Comparison of ENCODE assay signal across 8 mouse cellular contexts in the genomic region with DNA sequence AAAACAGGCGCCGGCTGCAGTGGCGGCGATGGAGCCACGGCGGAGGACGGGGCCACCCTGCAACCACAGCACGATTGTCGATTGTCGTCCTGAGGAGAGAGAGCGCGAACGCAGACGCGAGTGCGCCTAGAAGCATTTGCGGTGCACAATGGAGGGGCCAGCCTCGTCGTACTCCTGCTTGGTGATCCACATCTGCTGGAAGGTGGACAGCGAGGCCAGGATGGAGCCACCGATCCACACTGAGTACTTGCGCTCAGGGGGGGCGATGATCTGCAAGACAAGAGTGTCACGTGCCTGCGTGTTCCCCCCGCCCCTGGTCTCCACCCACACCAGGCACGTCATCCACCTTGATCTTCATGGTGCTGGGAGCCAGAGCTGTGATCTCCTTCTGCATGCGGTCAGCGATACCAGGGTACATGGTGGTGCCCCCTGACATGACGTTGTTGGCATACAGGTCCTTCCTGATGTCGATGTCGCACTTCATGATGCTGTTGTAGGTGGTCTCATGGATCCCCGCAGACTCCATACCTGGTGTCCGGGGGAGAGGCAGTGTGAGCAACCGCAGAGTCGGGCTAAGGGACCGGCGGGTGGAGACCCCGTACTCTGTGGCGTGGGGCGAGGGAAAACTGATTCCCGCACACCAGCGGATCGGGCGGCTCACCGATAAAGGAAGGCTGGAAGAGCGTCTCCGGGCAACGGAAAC. TPM values are rescaled to one million over a fixed set of nuclear protein-coding genes. Genes with fewer than 3 reads are reported as not detected.
DNase-seq lines count a peak whose midpoint lies in the region; ATAC-seq and TF ChIP-seq lines count a peak whose summit lies in the region.

No protein-coding gene starts in this region.

- H3K9ac ChIP-seq in embryonic facial prominence, embryonic 14.5 days (ENCODE audit: low read depth, low read length): peak overlapping the region; percentile 54
- peak overlapping the region; percentile 69 for H3K9ac ChIP-seq in hindbrain, embryonic 15.5 days
- no peak overlapping the region for H3K9ac ChIP-seq in limb, embryonic 13.5 days

- H3K4me1 ChIP-seq in E14TG2a.4 (replicated peaks; ENCODE audit: low read depth, low read length): peaks cover 34% of the 10 kb centered on the region
- H3K4me1 ChIP-seq in embryonic facial prominence, embryonic 14.5 days (ENCODE audit: control insufficient read depth, insufficient read depth, low read length): 0 out of 2 replicates have a peak, but pooled peaks cover 6% of the 10 kb centered on the region
- peaks cover 21% of the 10 kb centered on the region for H3K4me1 ChIP-seq in hindbrain, embryonic 15.5 days (replicated peaks)
- H3K4me1 ChIP-seq in limb, embryonic 13.5 days: peaks cover 16% of the 10 kb centered on the region

- under 1% methylated on average over 49 of the region's 49 CpGs for WGBS in embryonic facial prominence, embryonic 14.5 days
- WGBS in hindbrain, embryonic 15.5 days: under 1% methylated on average over 49 of the region's 49 CpGs
- WGBS in limb, embryonic 13.5 days: 2% methylated on average over 49 of the region's 49 CpGs

- H3K27me3 ChIP-seq in E14TG2a.4 (ENCODE audit: insufficient read depth, low read length): peaks cover 57% of the 10 kb centered on the region
- peaks cover 60% of the 10 kb centered on the region for H3K27me3 ChIP-seq in embryonic facial prominence, embryonic 14.5 days (replicated peaks; ENCODE audit: control insufficient read depth, insufficient read depth, low read length)
- H3K27me3 ChIP-seq in hindbrain, embryonic 15.5 days: peaks cover 50% of the 10 kb centered on the region
- H3K27me3 ChIP-seq in limb, embryonic 13.5 days: peaks cover 81% of the 10 kb centered on the region

- ATAC-seq in embryonic facial prominence, embryonic 14.5 days (ENCODE audit: low read depth): no peak
- ATAC-seq in hindbrain, embryonic 15.5 days (ENCODE audit: low FRiP score, low read depth): peak; percentile 88
- ATAC-seq in limb, embryonic 13.5 days (ENCODE audit: low FRiP score, low read depth): no peak

- no peaks in the 10 kb centered on the region for H3K9me3 ChIP-seq in E14TG2a.4 (ENCODE audit: low read length)
- no peaks in the 10 kb centered on the region for H3K9me3 ChIP-seq in embryonic facial prominence, embryonic 14.5 days (ENCODE audit: control insufficient read depth, low read length)
- H3K9me3 ChIP-seq in hindbrain, embryonic 15.5 days: no peaks in the 10 kb centered on the region
- H3K9me3 ChIP-seq in limb, embryonic 13.5 days: no peaks in the 10 kb centered on the region

- peak overlapping the region; percentile 74 for H3K4me3 ChIP-seq in E14TG2a.4 (replicated peaks; ENCODE audit: low read length)
- H3K4me3 ChIP-seq in embryonic facial prominence, embryonic 14.5 days (ENCODE audit: low read depth, low read length): peak overlapping the region; percentile 30
- peak overlapping the region; percentile 49 for H3K4me3 ChIP-seq in hindbrain, embryonic 15.5 days
- peak overlapping the region; percentile 35 for H3K4me3 ChIP-seq in limb, embryonic 13.5 days

- no peak overlapping the region for H3K27ac ChIP-seq in embryonic facial prominence, embryonic 14.5 days (replicated peaks; ENCODE audit: low read depth, low read length)
- H3K27ac ChIP-seq in hindbrain, embryonic 15.5 days (replicated peaks): peak overlapping the region; percentile 84
- H3K27ac ChIP-seq in limb, embryonic 13.5 days: no peak overlapping the region

- peak overlapping the region; percentile 53 for H3K4me2 ChIP-seq in embryonic facial prominence, embryonic 14.5 days (ENCODE audit: low read depth, low read length)
- H3K4me2 ChIP-seq in hindbrain, embryonic 15.5 days: peak overlapping the region; percentile 61
- peak overlapping the region; percentile 59 for H3K4me2 ChIP-seq in limb, embryonic 13.5 days (replicated peaks)

- peak; percentile 29 for DNase-seq in T-cell, adult 2 months (ENCODE audit: low spot score)
- DNase-seq in embryonic facial prominence, embryonic 14.5 days (ENCODE audit: low spot score): no peak
- peak; percentile 79 for DNase-seq in skeletal muscle tissue, adult 2 months (ENCODE audit: low read depth, low spot score)
- no peak for DNase-seq in kidney, postnatal 14 days
- no peak for DNase-seq in ovary, postnatal 36 days (ENCODE audit: low spot score)

- no peaks in the 10 kb centered on the region for H3K36me3 ChIP-seq in E14TG2a.4 (ENCODE audit: insufficient read depth, low read length)
- H3K36me3 ChIP-seq in embryonic facial prominence, embryonic 14.5 days (ENCODE audit: control insufficient read depth, insufficient read depth, low read length): no peaks in the 10 kb centered on the region
- H3K36me3 ChIP-seq in hindbrain, embryonic 15.5 days: no peaks in the 10 kb centered on the region
- H3K36me3 ChIP-seq in limb, embryonic 13.5 days: no peaks in the 10 kb centered on the region

- no peak for TF ChIP-seq CTCF in E14TG2a.4 (conservative IDR thresholded peaks at IDR 0.05; ENCODE audit: low read length)

RNA-seq across cellular contexts. Expression of gene Acta1, which starts 2.5 kb away (rescaled TPM):
- 2,164 and 3,230 TPM in 2 replicates for polyA plus RNA-seq in embryonic facial prominence, embryonic 14.5 days (2014; fragmentation: Nextera tagmentation; extraction: Ambion mirVana)
- polyA plus RNA-seq in hindbrain, embryonic 15.5 days (2015; fragmentation: Nextera tagmentation; extraction: Ambion mirVana): 8.0 and 10.5 TPM in 2 replicates
- 396 and 411 TPM in 2 replicates for polyA plus RNA-seq in limb, embryonic 13.5 days (2015; fragmentation: Nextera tagmentation; extraction: Ambion mirVana)

RNA-seq across cellular contexts. Expression of gene Ccsap, which starts 32.0 kb away (rescaled TPM):
- polyA plus RNA-seq in embryonic facial prominence, embryonic 14.5 days (2014; fragmentation: Nextera tagmentation; extraction: Ambion mirVana): 4.4 and 4.6 TPM in 2 replicates
- 5.7 and 6.2 TPM in 2 replicates for polyA plus RNA-seq in hindbrain, embryonic 15.5 days (2015; fragmentation: Nextera tagmentation; extraction: Ambion mirVana)
- 3.1 and 3.6 TPM in 2 replicates for polyA plus RNA-seq in limb, embryonic 13.5 days (2015; fragmentation: Nextera tagmentation; extraction: Ambion mirVana)

RNA-seq across cellular contexts. Expression of gene Nup133, which starts 57.0 kb away (rescaled TPM):
- polyA plus RNA-seq in embryonic facial prominence, embryonic 14.5 days (2014; fragmentation: Nextera tagmentation; extraction: Ambion mirVana): 30.4 and 31.8 TPM in 2 replicates
- polyA plus RNA-seq in hindbrain, embryonic 15.5 days (2015; fragmentation: Nextera tagmentation; extraction: Ambion mirVana): 21.3 and 21.9 TPM in 2 replicates
- polyA plus RNA-seq in limb, embryonic 13.5 days (2015; fragmentation: Nextera tagmentation; extraction: Ambion mirVana): 36.3 and 36.5 TPM in 2 replicates

Comparison
In these comparisons a context has a peak if more than half of its experiments do, and no peak if none do; other contexts are left out.
1. DNase-seq: peak in T-cell, adult 2 months (single experiment) and skeletal muscle tissue, adult 2 months (single experiment); none in embryonic facial prominence, embryonic 14.5 days (single experiment), kidney, postnatal 14 days (single experiment) and ovary, postnatal 36 days (single experiment).
2. RNA of gene Acta1, which starts 2.5 kb away (polyA plus RNA-seq): 2,164 to 3,230 TPM in embryonic facial prominence, embryonic 14.5 days and 396 to 411 TPM in limb, embryonic 13.5 days; 8.0 to 10.5 TPM in hindbrain, embryonic 15.5 days; every median in the first group is over 10 times any median in the second.
3. Peak in every context shown above with its lines, with median percentiles within 50 percentile points of each other: H3K4me3 ChIP-seq and H3K4me2 ChIP-seq.